Mouse (Mus musculus) erythroblast, adult 5-6 weeks (primary cell): ENCODE measurements around the gene Iqcd. TPM values are rescaled to one million over a fixed set of nuclear protein-coding genes. Genes with fewer than 3 reads are reported as not detected.
A peak's percentile ranks its signal among the peaks of the same experiment; 100 is the strongest.

Source experiments
- ATAC-seq: replicated peaks from 2 replicates; pipeline ENCODE4 v1.8.0; 2016; ENCODE audit warnings: moderate number of reproducible peaks, mild to moderate bottlenecking, moderate TSS enrichment, inconsistent platforms; ENCODE audit not compliant: poor library complexity, low FRiP score, severe bottlenecking
- total RNA-seq, 2 experiments: library from RNA; stranded (forward) in 1 of 2; stranded (reverse) in 1 of 2; fragments of 150-400 nt in 1 of 2; fragments of 200-764, 138-1000 nt in 1 of 2; gene quantifications; 2 replicates each; pipeline versions ENCODE4 v1.2.3 to v1.2.4; 2015 to 2017; ENCODE audit warnings: low replicate concordance in 2 of 2

Gene Iqcd
- total RNA-seq, 2 experiments from 2014 or later = 3.8 to 15.2 TPM

DNA sequence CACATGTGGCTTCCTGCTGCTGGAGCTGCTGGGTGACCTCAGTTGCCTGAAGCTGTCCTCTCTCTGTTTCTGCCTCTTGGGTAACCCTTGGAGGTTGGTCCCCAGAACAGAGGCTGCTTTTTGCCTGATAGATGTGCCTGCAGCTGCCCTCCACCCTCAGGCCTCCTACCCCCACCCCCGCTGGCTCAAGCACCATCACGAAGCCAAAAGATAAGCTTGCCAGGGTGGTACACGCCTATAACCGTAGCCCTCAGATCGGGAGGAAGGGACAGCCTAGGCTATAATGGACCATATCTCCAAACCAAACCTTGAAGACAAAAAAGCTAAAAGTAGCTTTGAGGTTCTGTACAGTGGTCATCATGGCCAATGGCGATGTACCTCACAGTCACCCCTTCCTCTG is 10.8 kb downstream of the Iqcd start:
- peak; percentile 79 for ATAC-seq

DNA sequence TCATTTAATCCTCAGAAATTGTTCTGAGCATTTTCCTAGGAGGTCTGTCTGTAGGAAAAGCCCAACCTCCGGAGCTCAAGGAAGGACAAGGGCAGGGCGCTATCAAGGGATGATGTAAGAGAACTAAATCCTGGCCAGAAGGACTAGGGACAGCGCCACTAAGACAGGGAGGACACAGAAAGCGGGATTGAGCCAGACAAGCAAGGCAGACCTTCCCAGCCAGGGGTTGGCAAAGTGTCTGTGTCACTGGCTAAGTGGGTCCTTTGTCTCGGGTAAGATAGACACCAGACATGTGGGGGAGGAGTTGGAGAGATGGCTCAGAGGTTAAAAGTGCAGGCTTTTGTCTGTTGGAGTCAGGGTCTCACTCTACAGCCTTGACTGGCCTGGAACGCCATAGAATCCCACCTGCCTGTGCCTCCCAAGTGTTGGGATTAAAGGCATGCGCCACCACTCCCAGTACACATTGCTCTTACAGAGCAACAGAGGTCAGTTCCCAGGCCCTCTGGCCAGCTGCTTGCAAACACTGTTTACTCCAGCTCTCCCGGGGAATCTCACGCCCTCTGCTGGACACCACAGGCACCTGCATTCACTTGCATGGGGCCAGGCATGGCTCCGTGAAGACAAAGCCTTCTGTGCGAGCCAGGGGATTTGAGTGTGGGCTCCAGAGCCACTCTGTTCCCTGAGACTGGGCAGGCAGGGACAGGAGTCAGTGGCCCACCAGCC is 12.3 kb downstream of the Iqcd start:
- peak; percentile 58 for ATAC-seq

DNA sequence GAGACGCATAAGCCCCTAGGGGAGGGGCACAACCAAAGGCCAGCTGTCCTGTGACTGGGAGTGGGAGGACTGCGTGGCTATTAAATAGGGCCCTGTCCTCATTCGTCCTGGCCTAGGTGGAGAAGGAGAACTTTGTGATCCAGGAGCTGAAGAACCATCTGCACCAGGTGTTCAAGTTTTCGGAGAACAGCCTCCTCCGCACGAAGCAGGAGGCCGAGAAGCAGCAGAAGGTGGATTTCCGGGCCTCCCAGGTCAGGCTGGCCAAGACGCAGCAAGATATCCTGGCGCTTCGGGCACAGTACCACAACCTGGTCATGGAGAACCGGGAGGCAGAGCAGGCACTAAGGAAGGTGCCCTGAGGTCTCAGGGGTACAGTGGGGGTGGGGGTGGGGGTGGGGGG is 13.4 kb downstream of the Iqcd start:
- no peak for ATAC-seq

DNA sequence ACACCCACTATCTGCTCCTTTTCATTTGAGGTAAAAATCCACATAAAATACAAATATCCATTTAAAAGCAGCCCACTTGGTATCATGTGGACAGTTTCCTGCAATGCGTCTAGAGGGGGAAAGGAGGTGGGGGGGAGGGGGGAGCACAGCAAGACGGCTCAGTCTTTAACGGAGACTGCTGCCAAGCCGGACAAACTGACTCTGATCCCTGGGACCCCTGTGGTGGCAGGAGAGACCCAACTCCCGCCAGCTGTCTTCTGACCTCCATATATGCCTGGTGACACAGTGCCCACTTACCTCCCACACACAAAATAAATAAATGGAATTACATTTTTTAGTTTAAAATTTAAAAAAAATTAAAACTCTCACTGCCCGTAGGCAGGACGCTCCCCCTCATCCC is 14.7 kb downstream of the Iqcd start:
- no peak for ATAC-seq

DNA sequence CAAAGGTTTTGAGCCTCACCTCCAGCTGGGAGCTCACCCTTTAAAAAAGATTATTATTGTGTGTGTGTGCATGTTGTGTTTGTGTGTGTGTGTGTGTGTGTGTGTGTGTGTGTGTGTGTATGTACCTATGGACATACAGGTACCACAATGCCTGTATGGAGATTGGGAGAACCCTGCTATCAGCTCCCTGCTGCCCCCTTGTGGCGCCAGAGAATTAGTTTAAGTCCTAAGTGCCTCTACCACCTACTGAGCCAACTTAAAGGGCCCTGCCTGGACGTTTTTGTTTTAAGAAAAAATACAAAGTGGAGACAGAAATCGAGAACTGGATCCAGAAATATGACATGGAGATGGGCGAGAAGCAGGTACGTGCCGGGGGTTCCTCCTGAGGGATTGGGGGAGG is 16.0 kb downstream of the Iqcd start:
- ATAC-seq = peak; percentile 42; the same call in 1 of the 2 replicates

DNA sequence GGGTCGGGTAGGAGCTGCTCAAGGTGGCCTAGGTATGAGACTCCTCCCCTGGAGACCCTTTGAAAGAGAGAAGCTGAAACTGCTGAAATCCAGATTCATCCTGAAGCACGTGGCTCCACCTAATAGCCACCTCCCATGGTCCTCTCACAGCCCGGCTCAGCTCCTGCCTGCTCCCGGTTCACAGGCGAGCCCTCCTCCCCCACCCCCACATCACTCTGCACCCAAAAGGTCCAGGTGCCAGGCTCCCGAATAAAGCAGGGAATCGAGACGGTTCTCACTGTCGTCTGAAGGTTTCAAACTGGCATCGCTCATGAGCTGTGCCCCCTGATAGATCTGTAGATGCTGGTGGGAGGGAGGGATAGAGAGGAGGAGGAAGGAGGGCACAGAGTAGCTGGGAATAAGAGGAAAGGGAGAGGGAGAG is 16.4 kb downstream of the Iqcd start:
- ATAC-seq = no peak

DNA sequence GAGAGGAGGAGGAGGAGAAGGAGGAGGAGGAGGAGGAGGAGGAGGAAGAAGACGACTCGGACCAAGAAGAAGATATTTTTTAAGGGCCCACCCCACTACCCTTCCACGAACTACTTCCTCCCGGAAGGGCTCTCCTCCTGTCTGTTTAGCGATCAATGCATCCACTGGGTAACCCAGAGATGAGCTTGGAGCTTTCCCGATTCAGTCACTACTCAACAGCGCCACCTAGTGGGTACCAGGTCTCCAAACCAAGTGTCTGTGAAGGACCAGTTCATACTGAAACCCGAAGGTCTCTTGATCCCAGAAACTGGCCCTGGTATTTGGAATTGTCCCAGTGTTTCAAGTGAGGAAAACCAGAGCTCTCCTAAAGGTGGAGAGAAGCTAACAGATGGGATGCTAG is 16.9 kb downstream of the Iqcd start:
- peak; percentile 70 for ATAC-seq

DNA sequence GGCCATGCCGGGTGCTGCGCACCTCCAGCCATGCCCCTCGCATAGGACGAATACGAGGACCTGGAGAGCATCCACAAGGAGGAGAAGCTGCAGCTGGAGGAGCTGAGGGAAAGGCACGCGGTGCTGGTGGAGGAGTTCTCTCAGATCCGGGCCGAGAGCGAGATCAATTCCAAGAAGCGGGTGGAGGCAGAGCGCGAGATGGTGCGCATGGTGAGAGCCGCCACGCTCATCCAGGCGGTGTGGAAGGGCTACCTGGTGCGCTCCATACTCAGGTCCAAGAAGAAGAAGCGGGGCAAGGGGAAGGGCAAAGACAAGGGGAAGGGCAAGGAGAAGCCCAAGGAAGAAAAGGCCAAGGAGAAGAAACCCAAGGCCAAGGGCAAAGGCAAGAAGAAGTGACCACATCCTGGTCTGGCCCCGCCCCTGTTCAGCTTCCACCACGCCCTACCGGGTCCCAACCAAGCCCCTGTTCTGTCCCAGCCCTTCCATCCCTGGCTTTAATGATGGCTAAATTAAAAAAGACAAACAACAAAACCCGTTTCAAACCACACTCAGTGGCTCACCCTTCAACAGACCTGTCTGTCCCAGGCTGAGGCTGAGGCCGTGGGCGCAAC is 17.9 kb downstream of the Iqcd start:
- ATAC-seq = no peak

DNA sequence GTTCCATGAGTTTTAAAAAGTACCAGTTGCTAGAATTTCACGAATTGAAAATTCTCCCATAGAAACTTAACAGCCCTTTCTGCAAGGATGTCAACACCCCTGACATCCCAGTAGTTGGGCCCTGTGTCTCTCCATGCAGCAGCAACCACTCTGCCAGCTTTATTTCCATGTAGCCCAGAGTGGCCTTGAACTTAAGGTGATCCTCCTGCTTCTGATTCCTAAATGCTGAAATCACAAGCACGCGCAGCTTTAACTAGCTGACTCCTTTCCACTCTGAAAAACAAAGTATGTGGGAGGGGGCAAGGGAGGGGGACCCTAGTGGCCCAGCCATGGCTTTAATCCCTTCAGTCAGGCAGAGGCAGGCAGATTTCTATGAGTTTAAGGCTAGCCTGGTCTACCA is 18.5 kb downstream of the Iqcd start:
- no peak for ATAC-seq

DNA sequence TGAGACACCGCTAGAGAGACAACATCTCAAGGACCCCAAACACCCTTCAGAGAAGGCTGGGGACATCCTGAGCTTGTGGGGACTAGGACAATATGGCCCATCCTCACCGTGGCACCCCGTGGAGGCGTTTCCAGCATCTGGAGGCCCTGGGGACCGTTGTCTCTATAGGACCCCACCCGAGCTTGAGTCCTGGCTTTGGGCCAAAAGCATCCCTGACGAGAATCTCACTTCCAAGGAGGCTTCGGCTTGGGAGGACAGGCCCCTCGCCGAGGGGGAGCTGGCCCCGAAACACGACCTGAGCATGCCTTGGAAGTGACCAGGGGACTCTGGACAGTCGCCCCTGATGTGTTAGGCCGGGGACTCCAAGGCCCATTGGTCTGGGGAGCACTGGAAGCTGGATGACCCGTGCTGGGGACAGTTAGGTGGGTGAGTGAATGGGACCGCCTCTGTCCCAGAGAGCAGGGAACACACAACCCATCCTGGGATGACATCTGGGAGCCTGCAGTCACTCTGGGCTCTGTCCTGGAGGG is 20.5 kb downstream of the Iqcd start:
- no peak for ATAC-seq

DNA sequence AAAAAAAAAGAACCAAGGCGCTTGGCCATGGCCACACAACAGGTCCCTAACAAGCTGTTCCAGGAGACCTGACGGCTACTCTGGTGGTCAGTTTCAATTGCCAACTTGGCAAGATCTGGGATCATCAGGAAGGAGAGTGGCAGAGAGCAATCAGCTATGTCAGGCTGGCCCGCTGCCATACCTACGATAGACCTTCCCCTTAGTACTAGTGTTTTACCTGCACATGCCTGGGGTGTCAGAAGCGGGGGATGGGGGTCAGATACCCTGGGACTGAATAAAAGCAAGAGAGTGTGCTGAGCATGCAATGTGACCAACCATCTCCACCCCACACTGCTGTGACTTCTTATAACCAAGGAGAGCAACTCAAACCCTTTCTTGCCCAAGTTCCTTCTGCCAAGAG is 22.1 kb downstream of the Iqcd start:
- ATAC-seq = no peak

DNA sequence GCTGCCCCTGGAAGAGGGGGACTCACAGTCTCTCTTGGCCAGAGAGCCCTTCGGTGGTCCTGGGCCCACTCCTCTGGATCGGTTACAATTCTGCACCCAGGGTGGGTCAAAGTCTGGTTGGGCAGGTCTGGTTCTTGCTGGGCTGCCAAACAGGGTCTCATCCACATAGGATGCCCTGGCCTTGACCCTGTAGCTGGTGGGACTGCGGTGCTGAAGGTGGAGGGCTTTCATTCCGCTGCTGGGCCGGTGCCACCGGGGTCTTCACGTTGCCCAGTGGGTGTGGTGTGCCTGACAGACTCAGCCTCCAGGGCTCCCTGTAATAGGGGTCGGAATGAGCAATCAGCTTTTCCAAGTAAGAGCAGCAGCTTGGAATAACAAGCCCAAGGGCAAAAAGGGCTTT is 22.6 kb downstream of the Iqcd start:
- no peak for ATAC-seq

DNA sequence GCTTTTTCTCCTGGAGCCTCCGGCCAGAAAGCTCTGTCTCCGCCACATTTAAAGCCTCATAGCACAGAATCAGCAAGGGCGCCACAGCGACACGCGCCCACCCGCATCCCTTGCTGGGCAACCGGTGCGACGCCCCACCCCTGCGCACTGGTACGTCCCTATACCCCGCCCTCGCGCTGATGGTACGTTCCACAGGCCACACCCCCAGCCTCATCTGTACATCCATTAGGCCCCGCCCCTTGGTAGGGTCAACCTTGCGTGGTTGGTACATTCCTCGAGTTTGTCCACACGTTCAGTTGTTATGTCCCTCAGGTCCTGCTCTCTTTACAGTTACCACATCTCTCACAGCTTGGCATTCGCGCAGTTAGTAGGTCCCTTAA is 23.6 kb downstream of the Iqcd start, which contains the start of the genes Rita1 and Ddx54:
Gene Rita1, minus strand, starts transcription at position 148 of the 380 bp plus-strand sequence.
Gene Ddx54, plus strand, starts transcription at position 298 of the 380 bp plus-strand sequence.
- ATAC-seq = peak; percentile 79

DNA sequence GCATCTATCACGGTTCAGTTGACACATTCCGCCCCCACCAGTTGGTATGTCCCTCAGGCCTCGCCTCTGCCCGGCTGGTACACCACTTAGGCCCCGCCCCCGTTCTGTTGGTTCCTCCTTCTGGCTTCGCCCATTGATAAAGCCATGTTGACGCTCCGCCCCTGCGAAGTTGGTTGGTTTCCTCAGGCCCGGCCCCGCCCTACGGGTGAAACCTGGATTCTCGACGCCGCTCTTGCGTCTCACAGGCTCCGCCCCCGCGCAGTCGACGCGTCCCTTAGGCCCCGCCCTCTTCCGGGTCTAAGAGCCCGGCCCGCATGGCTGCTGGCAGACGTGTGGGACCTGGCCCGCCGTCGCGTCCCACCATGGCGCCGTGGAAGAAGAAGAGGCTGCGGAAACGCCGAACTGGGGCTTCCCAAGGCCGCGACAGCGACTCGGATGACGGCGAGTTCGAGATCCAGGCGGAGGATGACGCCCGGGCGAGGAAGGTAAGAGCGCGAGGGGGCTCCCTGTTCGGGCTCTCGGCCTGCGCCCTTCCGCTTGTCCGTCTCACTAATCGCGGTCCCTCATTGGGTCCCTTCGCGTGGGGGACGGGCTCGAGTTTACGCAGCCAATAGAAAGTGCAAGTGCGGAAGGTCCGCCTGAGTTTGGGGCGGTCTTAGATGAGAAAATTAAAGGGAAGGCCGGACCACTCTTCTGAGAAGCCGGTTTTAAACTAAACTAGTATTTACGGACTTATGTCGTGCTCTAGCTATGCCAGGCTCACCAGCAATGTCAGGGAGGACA is 24.2 kb downstream of the Iqcd start:
- ATAC-seq = peak; percentile 86

DNA sequence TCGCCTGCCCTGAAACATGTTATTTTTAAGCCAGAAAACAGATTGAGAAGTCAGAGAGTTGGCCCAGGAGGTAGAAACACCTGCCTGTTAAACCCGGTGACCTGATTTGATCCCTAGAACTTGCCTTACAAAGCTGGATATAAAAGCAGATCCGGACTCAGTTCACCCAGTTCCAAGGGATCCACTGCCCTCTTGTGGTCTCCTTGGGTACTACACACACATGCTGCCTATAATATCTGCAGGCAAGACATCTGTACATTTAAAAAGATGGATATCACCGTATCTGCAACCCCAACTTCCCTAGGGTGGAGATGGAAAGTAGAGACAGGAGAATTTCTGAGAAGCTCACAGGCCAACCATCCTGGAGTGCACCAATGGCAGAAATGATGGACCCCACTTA is 27.1 kb downstream of the Iqcd start:
- no peak for ATAC-seq

DNA sequence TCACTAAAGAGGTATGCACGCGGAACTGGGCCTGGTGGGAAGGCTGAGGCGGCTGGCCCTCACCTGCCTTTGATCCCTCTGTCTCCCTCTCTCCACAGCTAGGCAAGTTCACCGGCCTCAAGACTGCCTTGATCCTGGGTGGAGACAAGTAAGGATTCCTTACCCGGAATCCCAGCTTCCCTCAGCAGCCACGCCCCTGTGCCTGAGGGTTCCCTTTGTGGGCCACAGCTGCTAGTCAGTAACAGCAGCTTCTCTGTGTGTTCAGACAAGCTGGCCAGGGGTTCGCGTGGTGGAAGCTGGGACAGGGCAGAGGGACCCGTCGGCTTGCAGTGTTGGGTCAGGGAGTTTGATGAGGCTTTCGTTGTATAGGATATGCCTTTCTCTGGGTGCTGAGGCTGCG is 30.0 kb downstream of the Iqcd start:
- no peak for ATAC-seq

DNA sequence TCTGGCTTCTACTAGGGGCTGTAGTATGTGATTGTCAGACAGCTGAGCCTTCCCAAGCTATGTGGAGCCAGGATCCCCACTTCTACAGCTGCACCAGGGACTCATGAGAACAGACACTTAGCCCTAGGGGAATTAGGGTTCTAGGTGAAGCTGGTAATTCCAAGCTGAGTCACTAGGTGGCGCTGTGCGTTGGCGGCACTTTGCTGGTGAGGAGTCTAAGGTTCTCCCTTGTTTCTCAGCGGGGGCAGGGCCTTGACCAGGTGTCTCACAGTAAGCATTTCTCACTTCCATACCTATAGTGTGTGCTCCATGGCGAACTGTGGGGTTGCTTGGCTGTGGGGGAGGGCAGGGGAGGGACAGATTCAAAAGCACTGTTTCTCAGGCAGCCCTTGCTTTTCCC is 30.4 kb downstream of the Iqcd start:
- ATAC-seq = 0 out of 2 replicates have a peak, but pooled peaks have one; percentile 44

DNA sequence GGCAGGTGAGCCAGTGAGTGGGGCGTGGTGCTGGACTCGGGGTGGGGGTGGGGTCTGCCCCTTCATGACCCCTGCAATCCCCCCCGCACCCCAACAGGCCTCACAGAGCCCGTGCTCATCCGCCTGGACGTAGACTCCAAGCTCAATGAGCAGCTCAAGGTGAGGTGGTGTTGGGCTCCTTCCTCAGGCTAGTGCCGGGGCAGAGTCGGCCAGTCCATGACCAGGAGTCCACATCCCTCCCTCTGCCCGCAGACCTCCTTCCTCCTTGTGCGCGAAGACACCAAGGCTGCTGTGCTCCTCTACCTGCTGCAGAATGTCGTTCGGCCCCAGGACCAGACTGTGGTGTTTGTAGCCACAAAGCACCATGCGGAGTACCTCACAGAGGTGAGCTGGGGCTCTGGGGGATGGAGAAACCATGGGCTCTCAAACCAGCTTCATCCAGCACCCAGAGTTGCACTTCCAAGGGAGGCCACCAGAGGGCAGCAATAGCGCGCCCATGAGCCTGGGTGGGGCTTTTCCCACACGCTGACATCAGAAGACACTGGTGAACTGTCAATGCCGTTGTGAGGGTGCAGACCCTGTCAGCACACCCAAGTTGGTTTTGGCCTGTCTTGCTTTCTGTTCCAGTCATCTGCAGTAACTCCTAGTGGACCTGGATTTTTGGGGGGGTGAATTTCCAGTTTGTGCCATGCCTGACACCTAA is 31.7 kb downstream of the Iqcd start:
- ATAC-seq = peak; percentile 63

DNA sequence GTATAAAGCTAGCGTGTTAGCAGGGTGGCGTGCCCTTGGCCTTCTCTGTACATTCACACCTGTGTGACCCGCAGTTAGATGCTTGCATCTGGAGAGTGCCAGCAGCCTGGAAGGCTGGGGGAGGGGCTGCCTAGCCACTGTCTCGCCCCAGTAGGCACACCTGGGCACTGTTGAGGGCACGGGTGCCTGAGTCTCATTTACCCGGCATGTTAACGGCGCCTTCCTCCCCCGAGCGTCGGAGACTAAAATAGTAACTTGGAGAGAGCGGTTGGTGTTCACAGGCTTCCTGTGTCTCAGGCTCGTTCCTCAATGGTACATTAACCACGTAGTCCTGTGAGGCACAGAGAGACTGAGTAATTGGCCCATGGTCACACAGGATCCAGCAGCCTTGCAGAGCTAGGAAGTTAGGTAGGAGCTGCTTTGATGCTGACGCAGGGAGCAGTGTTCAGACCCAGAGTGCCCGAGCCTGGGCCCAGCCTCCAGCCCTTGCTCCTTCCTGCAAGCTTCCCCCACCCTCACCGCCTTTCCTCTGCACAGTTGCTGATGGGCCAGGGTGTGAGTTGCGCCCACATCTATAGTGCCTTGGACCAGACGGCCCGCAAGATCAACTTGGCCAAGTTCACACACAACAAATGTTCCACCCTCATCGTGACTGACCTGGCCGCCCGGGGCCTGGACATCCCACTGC is 32.4 kb downstream of the Iqcd start:
- 0 out of 2 replicates have a peak, but pooled peaks have one; percentile 2 for ATAC-seq
